Mouse (Mus musculus) fat pad, adult 2 months (tissue): ENCODE data around the gene Prdm13.

Experiments used
- DNase-seq: peaks from one replicate; pipeline ENCODE4 v3.0.0-alpha.2; 2011; ENCODE audit warnings: low read depth, low spot score; ENCODE audit errors: extremely low read depth

Prdm13 gene

DNA sequence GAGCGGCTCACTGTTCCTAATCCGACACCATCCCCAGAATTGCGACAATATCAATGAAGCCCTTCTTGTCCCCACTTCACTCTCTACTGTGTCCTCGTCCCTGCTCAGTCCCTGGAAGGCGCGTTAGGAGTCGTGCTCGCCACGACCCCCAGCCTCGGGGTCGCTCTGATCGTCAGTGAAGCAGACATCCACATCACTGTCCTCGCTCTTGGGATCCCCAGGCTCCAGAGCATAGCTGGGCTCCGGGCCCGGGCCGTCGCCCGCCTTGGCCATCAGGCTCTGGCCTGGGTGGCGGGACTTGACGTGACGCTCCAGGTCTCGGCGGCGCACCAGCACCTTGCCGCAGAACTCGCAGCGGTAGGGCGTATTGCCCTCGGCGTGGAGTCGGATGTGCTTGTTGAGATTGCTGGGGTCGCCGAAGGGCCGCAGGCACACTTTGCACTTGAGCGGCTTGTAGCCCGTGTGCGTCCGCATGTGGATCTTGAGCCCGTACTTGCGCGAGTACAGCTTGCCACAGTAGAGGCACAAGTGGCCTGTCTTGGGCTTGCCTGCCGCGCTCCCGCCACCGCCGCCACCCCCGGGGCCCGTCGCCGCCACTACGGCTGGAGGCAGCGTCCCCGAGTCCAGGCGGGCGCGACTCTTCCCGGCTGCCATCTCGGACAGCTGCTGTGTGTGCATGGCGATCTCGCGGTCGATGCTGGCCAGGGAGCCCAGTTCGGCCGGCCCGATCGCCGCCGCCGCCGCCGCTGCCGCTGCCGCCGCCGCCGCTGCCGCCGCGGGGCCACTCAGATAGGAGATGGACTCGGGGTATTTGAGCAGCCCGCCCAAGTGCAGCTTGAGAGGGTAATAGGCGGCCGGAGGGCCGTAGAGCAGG lies 7.4 kb downstream of the Prdm13 start:
- DNase-seq, result no peak

DNA sequence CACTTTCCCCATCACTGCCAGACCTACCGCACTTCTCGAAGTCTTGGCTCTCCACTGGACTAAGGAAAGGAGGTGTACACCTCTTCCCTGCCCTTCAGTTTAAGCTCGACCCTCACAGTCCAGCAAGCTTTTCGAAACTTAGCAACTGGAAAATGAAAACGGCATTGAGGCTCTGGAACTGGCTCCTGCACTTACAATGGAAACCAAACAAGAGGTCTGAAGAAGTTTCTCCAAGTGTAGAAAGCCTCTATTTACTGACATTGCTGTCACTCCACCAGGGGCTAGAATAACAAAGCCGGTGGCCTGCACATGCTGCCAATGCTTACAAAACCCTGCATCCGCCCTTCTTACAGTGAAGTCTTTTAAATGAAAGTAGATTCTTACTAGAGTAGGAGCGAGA lies 11.1 kb downstream of the Prdm13 start:
- DNase-seq, result no peak

DNA sequence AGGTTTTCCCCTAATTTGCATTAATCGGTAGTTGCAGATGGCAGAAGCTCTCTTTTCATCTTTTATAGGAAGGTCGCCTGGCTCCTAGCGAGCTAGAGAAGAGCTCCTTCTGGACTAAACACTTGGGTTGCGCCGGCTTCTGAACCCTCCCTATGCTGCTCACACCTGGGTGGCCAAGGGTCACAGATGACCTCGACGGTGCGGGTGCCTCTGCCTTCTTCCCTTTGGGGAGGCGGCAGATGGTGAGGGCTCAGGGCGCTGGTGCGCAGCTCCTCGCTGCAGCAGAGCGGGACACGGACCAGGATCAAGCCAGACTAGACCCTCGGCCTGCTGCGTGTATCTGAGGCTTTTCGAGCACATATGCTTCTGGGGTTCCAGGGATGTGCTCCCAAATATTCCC lies 11.7 kb downstream of the Prdm13 start:
- DNase-seq, result no peak

- no peak for DNase-seq
Observed at GRCm38 (mm10) chr4:21665961-21666360, 19.8 kb downstream of the Prdm13 start.

GRCm38 (mm10) chr4:21658184-21658583 lies 27.6 kb downstream of the Prdm13 start:
- DNase-seq, result no peak

GRCm38 (mm10) chr4:21629275-21629583 lies 56.5 kb downstream of the Prdm13 start:
- no peak for DNase-seq

DNA sequence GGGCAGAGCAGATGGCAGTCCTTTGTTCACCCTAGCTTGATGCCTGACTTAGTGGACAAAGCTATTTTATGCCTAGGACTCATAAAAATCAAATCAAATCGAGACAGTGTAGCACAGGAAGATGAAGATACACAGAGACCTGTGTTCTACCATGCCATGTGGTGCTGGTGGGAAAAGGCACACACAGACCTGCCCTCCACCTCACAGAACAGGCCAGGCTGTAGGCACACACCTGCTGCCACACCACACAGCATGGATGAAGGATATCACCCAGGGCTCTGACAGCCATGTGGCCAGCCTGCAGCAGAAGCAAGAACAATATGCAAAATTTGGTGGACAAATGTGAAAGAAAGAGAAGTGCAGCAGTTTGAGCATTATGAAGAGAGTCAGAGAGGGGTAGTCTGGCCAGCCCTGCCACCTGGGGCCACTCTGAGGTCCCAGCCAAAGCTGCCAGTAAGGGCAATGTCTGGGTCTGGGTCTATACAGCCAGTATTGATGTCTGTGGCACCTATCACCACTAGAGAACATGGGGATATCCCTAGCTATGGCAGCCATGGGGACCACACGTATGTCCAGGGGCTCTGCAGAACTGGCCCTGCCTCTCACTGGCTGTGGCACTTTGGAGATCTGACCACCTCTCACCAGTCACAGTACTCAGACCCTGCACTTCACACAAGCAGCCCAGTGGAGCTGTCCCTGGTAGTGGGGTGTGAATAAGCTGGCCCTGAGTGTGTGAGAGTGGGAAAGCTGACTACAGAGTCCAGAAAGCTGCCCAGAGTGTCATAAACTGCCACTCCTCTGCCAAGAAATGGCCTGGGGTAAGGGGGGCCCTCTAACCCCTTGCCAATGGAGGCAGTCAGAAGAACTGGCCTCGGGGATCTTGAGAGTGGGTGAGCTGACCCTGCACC lies 57.1 kb downstream of the Prdm13 start:
- no peak for DNase-seq
